Mouse (Mus musculus) embryonic facial prominence, embryonic 14.5 days (tissue): ENCODE measurements around the gene Ttll2. TPM values are rescaled to one million over a fixed set of nuclear protein-coding genes. Genes with fewer than 3 reads are reported as not detected.
"Not testable (repeated sequence)": the region's sequence is repeated elsewhere in the genome, so short reads cannot be mapped to it uniquely, and the experiment has no call there.

Experiments
- ATAC-seq: fragments of 200-750 bp; cut with Nextera tagmentation; 2 replicates; pipeline ENCODE4 v1.8.0; 2017; ENCODE audit warnings: low read depth, moderate number of reproducible peaks, moderate TSS enrichment
- DNase-seq: peaks from one replicate; pipeline ENCODE4 v3.0.0-alpha.2; 2015; ENCODE audit warnings: low spot score
- H3K27ac ChIP-seq: fragments of 300-500 bp; sonication (generic); replicated peaks from 2 replicates; pipeline ENCODE4 v1.5.1; 2014; ENCODE audit warnings: low read depth, mild to moderate bottlenecking, low read length, moderate library complexity
- H3K27me3 ChIP-seq: fragments of 300-500 bp; sonication (generic); replicated peaks from 2 replicates; pipeline ENCODE4 v1.6.1; 2014; ENCODE audit warnings: low read length; ENCODE audit not compliant: control insufficient read depth, insufficient read depth
- H3K36me3 ChIP-seq: fragments of 300-500 bp; sonication (generic); 2 replicates; pipeline ENCODE4 v1.6.1; 2014; ENCODE audit warnings: low read length, mixed read lengths; ENCODE audit not compliant: control insufficient read depth, insufficient read depth
- H3K4me1 ChIP-seq: fragments of 300-500 bp; sonication (generic); 2 replicates; pipeline ENCODE4 v1.6.1; 2014; ENCODE audit warnings: antibody characterized with exemption, low read length; ENCODE audit not compliant: control insufficient read depth, insufficient read depth
- H3K4me2 ChIP-seq: fragments of 300-500 bp; sonication (generic); 2 replicates; pipeline ENCODE4 v1.6.1; 2014; ENCODE audit warnings: low read depth, mild to moderate bottlenecking, low read length, moderate library complexity, mixed read lengths
- H3K4me3 ChIP-seq: fragments of 300-500 bp; sonication (generic); 2 replicates; pipeline ENCODE4 v1.5.1; 2014; ENCODE audit warnings: low read depth, mild to moderate bottlenecking, low read length
- H3K9ac ChIP-seq: fragments of 300-500 bp; sonication (generic); 2 replicates; pipeline ENCODE4 v1.6.1; 2014; ENCODE audit warnings: low read depth, mild to moderate bottlenecking, low read length, moderate library complexity, mixed read lengths
- H3K9me3 ChIP-seq: fragments of 300-500 bp; sonication (generic); 2 replicates; pipeline ENCODE4 v1.6.1; 2016; ENCODE audit warnings: low read length; ENCODE audit not compliant: control insufficient read depth
- WGBS: fragments of 180-500 bp; shearing (Covaris S2); extraction: QIAGEN DNeasy Blood & Tissue Kit; methylation state at CpG from one replicate; pipeline ENCODE4 v1.1.7; 2014; 5-methylcytosine and 5-hydroxymethylcytosine counted together
- polyA plus RNA-seq: library from polyadenylated mRNA; unstranded; fragments of >200 nt; fragmentation: Nextera tagmentation; extraction: Ambion mirVana; gene quantifications from 2 replicates; pipeline ENCODE4 v1.2.1, GENCODE M21; 2014

Gene Ttll2
- polyA plus RNA-seq, 1 experiment from 2014 or later = not detected

- H3K27ac ChIP-seq, H3K9ac ChIP-seq, H3K4me3 ChIP-seq, H3K27me3 ChIP-seq, H3K4me2 ChIP-seq, H3K36me3 ChIP-seq, DNase-seq, ATAC-seq, H3K9me3 ChIP-seq, H3K4me1 ChIP-seq: not testable (repeated sequence)
- WGBS = no CpG with 5 or more reads among the region's 2 CpGs
These were observed 36.0 kb upstream of the Ttll2 start for GRCm38 (mm10) chr17:7388341-7388957.

GRCm38 (mm10) chr17:7386016-7386415, 33.5 kb upstream of the Ttll2 start:
- not testable (repeated sequence) for H3K4me3 ChIP-seq, DNase-seq, ATAC-seq, H3K4me2 ChIP-seq, H3K36me3 ChIP-seq, H3K4me1 ChIP-seq, H3K27ac ChIP-seq, H3K9ac ChIP-seq, H3K27me3 ChIP-seq, H3K9me3 ChIP-seq
- 68% methylated on average over 8 of the region's 8 CpGs for WGBS

DNA sequence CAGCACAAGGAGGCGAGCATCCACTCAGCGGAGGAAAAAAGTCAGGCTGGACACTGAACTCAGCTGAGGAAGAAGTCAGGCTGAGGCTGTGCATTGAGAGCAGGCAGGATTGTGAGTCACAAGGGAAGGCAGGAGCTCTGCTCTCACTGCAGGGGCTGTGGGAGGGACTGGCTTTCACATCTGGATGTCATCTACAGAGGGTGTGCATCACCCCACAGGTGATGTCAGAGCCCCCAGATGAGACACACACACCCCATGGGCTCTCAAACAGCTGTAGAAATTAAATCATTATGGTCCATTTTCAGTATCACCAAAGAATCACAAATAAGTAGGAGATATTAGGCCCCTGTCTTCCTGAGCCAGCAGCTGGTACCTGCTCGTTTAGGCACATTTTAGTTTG, 32.9 kb upstream of the Ttll2 start, which contains the start of gene Unc93a2:
Unc93a2 (minus strand) TSS at position 101 of the 400 bp plus-strand sequence.
- not testable (repeated sequence) for H3K4me1 ChIP-seq, H3K27me3 ChIP-seq, H3K36me3 ChIP-seq, H3K9me3 ChIP-seq, H3K27ac ChIP-seq, H3K4me3 ChIP-seq, DNase-seq, H3K9ac ChIP-seq, H3K4me2 ChIP-seq
- WGBS = 55% methylated on average over 3 of the region's 3 CpGs
- 0 out of 2 replicates have a peak, but pooled peaks have one; percentile 27 for ATAC-seq

DNA sequence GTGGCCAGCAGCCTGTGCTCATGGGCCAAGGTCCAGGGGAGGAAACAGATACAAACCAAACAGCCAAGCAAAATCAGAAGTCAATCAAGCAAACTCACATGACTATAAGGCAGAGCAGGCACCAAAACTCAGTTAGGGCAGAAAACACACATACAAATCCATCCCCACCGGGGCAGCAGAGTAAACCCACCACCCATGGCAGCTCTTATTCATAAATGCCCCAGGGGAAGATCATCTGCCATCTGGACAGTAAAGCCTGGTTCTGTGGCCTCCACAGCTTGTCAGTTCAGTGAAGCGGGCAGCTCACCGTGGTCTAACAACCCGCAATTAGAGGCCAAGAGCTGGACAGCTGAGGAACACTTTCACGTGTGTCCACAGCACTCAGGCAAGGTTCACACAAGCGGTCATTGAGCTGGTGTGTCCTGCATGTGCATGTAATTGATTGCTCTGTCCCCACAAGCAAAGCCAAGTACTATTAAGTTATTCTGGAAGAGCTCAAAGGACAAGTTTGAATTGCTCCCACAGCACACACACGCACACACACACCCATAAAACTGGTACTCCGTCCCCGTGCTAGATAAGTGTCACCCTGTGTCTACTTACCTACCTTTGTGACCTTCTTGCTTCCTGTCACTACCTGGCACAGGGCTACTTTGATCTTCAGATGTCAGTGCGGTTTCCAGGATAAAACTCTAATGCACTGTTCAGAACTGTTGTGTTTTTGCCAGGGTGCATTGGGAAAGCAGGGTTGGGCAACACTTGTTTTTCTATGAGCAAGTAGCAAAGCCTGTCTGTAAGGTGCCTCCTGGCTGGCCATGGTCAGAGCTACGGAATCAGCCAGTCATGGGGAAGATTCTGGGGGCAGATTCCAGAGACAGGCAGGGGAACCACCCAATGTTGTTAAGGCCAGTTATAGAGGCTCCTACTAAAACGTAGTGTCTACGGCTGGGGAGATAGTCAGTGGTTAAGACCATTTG, 31.0 kb upstream of the Ttll2 start:
- H3K4me3 ChIP-seq, H3K4me1 ChIP-seq, H3K9me3 ChIP-seq, H3K27me3 ChIP-seq, H3K27ac ChIP-seq, H3K9ac ChIP-seq, ATAC-seq, DNase-seq, H3K4me2 ChIP-seq, H3K36me3 ChIP-seq: not testable (repeated sequence)
- 75% methylated on average over 5 of the region's 13 CpGs for WGBS

DNA sequence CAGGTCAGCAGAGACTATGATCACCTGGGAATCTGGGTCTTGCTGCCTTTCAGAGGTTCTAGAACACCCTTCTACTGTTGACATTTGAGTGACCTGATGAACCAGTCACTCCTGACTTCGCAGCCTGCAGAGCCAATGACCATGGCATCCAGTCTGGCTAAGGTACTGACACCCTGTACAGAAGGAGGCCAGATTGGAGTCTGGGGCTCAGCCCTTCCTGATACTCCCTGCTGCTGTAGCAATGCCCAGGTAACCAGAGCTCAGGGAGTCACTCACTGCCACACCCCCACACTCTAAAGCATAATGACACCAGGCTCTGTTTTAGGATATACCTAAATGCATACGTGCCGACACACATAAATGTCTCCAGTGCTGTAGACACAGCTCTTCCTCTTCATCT, 30.2 kb upstream of the Ttll2 start:
- H3K4me1 ChIP-seq, H3K4me3 ChIP-seq, H3K27ac ChIP-seq, ATAC-seq, H3K27me3 ChIP-seq, H3K36me3 ChIP-seq, DNase-seq, H3K4me2 ChIP-seq, H3K9me3 ChIP-seq, H3K9ac ChIP-seq: not testable (repeated sequence)
- WGBS = 95% methylated on average over 1 of the region's 3 CpGs

GRCm38 (mm10) chr17:7377907-7378306, 25.4 kb upstream of the Ttll2 start:
- H3K9ac ChIP-seq, H3K4me2 ChIP-seq, H3K9me3 ChIP-seq, H3K27ac ChIP-seq, H3K27me3 ChIP-seq, H3K4me1 ChIP-seq, ATAC-seq, H3K36me3 ChIP-seq, DNase-seq, H3K4me3 ChIP-seq: not testable (repeated sequence)
- 19% methylated on average over 2 of the region's 3 CpGs for WGBS

GRCm38 (mm10) chr17:7376951-7377700, 24.6 kb upstream of the Ttll2 start:
- ATAC-seq, H3K36me3 ChIP-seq, H3K4me1 ChIP-seq, H3K9ac ChIP-seq, H3K27ac ChIP-seq, H3K4me3 ChIP-seq, H3K27me3 ChIP-seq, DNase-seq, H3K4me2 ChIP-seq, H3K9me3 ChIP-seq: not testable (repeated sequence)
- no CpG with 5 or more reads among the region's 3 CpGs for WGBS

GRCm38 (mm10) chr17:7371879-7372278, 19.4 kb upstream of the Ttll2 start, which contains the start of gene Gm49630:
TSS of gene Gm49630 (minus strand) at chr17:7371979.
- H3K4me2 ChIP-seq, H3K36me3 ChIP-seq, H3K4me3 ChIP-seq, H3K9ac ChIP-seq, ATAC-seq, H3K27ac ChIP-seq, H3K9me3 ChIP-seq, H3K27me3 ChIP-seq, DNase-seq, H3K4me1 ChIP-seq: not testable (repeated sequence)
- no CpG with 5 or more reads among the region's 5 CpGs for WGBS
